Mouse (Mus musculus) heart, adult 2 months (tissue): Measurements from ENCODE around the gene Prpf38a.

Experiments used
- CTCF ChIP-seq: fragments of 200-600 bp; IDR thresholded peaks from 2 replicates; pipeline ENCODE4 v1.8.1; 2022; ENCODE audit warnings: antibody characterized with exemption, mild to moderate bottlenecking, moderate library complexity
- POLR2A ChIP-seq: fragments of 200-500 bp; IDR thresholded peaks from 2 replicates; pipeline ENCODE4 v1.6.1; 2011; ENCODE audit warnings: mild to moderate bottlenecking, low read depth, low read length, control low read depth; ENCODE audit not compliant: insufficient read depth

- TF ChIP-seq CTCF: no peak
- TF ChIP-seq POLR2A: no peak
Measured at GRCm38 (mm10) chr4:108595785-108596184, 16.6 kb upstream of the Prpf38a start.
